Mouse (Mus musculus) embryonic facial prominence, embryonic 12.5 days (tissue): ENCODE measurements around the gene Dolk. TPM values are rescaled to one million over a fixed set of nuclear protein-coding genes. Genes with fewer than 3 reads are reported as not detected.
A peak's percentile ranks its signal among the peaks of the same experiment; 100 is the strongest.

Source experiments
- ATAC-seq: fragments of 200-750 bp; cut with Nextera tagmentation; 2 replicates; pipeline ENCODE4 v1.8.0; 2017; ENCODE audit not compliant: insufficient number of reproducible peaks, insufficient read depth, low FRiP score, low TSS enrichment
- H3K27ac ChIP-seq: fragments of 300-500 bp; sonication (generic); 2 replicates; pipeline ENCODE4 v1.5.1; 2016; ENCODE audit warnings: mild to moderate bottlenecking
- H3K27me3 ChIP-seq: fragments of 300-500 bp; sonication (generic); 2 replicates; pipeline ENCODE4 v1.6.1; 2016; ENCODE audit warnings: mild to moderate bottlenecking, moderate library complexity
- H3K36me3 ChIP-seq: fragments of 300-500 bp; sonication (generic); 2 replicates; pipeline ENCODE4 v1.6.1; 2016; ENCODE audit warnings: mild to moderate bottlenecking
- H3K4me1 ChIP-seq: fragments of 300-500 bp; sonication (generic); 2 replicates; pipeline ENCODE4 v1.6.1; 2016
- H3K4me2 ChIP-seq: fragments of 300-500 bp; sonication (generic); replicated peaks from 2 replicates; pipeline ENCODE4 v1.6.1; 2016; ENCODE audit warnings: mild to moderate bottlenecking, moderate library complexity
- H3K4me3 ChIP-seq: fragments of 300-500 bp; sonication (generic); 2 replicates; pipeline ENCODE4 v1.5.1; 2016; ENCODE audit warnings: mild to moderate bottlenecking
- H3K9ac ChIP-seq: fragments of 300-500 bp; sonication (generic); 2 replicates; pipeline ENCODE4 v1.6.1; 2016; ENCODE audit warnings: mild to moderate bottlenecking, moderate library complexity
- H3K9me3 ChIP-seq: fragments of 300-500 bp; sonication (generic); 2 replicates; pipeline ENCODE4 v1.6.1; 2016; ENCODE audit warnings: mild to moderate bottlenecking, moderate library complexity
- WGBS: fragments of 180-500 bp; shearing (Covaris S2); methylation state at CpG from one replicate; pipeline ENCODE4 v1.1.7; 2016; 5-methylcytosine and 5-hydroxymethylcytosine counted together
- polyA plus RNA-seq: library from polyadenylated mRNA; unstranded; fragments of >200 nt; fragmentation: Nextera tagmentation; extraction: Ambion mirVana; gene quantifications from 2 replicates; pipeline ENCODE4 v1.2.1, GENCODE M21; 2016

Dolk gene
- polyA plus RNA-seq, 1 experiment from 2014 or later, result 29.6 TPM

DNA sequence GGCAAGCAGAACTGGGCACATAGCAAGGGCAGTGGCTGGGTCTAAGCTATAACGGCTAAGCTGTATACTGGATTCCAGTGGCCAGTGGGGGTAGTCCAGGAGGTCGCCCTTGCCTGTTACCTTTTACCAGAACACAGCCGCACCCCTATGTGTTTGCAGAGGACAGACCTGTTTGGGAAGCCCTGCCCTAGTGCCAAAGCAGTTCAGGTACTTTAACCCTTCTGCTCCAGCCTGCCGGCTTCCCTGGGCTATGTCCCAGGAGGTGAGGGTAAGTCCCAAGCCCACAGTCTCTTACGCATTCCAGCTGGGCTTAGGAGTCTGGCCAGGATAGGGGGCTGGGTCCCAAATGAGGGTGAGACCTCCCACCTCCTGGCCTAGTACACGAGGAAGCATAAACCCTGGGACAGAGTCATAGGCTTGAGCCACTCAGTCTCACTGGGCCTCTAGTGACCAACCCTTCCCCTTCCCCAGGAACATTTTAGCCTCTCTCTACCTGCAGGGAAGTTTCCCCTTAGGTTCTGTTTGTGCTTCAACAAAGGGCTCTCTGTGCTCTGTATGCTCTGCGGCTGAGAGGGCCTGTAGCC lies 41.4 kb downstream of the Dolk start:
- H3K4me2 ChIP-seq, result no peak overlapping the region
- H3K4me3 ChIP-seq, result no peak overlapping the region
- H3K4me1 ChIP-seq, result peaks cover 15% of the 10 kb centered on the region
- WGBS, result 59% methylated on average over 7 of the region's 7 CpGs
- no peak for ATAC-seq
- H3K27me3 ChIP-seq, result no peaks in the 10 kb centered on the region
- H3K27ac ChIP-seq, result no peak overlapping the region
- peaks cover 58% of the 10 kb centered on the region for H3K36me3 ChIP-seq
- no peaks in the 10 kb centered on the region for H3K9me3 ChIP-seq
- no peak overlapping the region for H3K9ac ChIP-seq

DNA sequence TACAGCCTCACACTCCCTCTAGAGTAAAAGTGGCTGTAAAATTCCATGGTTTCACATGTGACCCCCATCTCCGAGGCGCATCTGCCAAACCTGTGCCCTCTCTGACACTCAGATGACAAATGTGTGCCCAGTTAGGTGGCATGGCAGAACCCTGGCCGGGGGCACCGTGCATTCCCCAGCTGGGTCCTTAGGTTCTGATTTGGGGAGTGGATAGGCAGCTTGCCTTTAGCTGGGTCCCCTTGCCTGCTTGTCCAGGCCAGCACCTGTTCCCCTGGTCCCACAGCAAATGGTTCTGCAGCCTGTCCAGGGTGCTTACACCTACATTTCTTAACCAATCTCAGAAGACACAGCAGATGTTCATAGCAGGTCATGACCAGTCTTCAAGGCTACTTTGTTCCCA lies 42.7 kb downstream of the Dolk start:
- no peak overlapping the region for H3K4me2 ChIP-seq
- no peak overlapping the region for H3K4me3 ChIP-seq
- H3K4me1 ChIP-seq, result peaks cover 25% of the 10 kb centered on the region
- no peaks in the 10 kb centered on the region for H3K9me3 ChIP-seq
- 89% methylated on average over 4 of the region's 4 CpGs for WGBS
- peaks cover 45% of the 10 kb centered on the region for H3K36me3 ChIP-seq
- H3K27ac ChIP-seq, result no peak overlapping the region
- ATAC-seq, result no peak
- no peak overlapping the region; the same call in 1 of the 2 replicates for H3K9ac ChIP-seq
- no peaks in the 10 kb centered on the region for H3K27me3 ChIP-seq

DNA sequence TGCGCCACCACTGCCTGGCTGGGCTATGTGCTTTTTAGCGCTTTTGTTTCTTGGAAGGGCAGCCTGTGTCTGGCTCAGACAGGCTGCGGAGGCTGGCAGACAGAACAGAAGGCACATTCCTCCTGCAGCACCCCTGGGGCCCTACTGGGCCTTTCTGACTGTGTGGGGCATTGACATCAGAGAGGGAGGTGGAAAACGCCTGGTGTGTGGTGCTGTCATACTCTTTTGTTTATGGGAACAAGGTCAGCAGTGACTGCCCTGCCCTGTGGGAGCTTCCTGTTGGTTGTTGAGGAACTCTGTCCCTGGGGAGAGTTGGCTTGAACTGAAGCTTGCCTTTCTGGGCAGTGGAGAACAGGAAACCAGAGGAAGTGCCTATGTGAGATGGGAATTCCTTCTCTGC lies 43.6 kb downstream of the Dolk start:
- Histone ChIP-seq H3K27ac (no peak overlapping the region), H3K9me3 (no peaks in the 10 kb centered on the region), H3K36me3 (peaks cover 39% of the 10 kb centered on the region), H3K9ac (no peak overlapping the region), H3K4me2 (no peak overlapping the region), H3K4me3 (no peak overlapping the region), H3K4me1 (peaks cover 27% of the 10 kb centered on the region), H3K27me3 (no peaks in the 10 kb centered on the region)
- 42% methylated on average over 4 of the region's 4 CpGs for WGBS
- no peak for ATAC-seq

DNA sequence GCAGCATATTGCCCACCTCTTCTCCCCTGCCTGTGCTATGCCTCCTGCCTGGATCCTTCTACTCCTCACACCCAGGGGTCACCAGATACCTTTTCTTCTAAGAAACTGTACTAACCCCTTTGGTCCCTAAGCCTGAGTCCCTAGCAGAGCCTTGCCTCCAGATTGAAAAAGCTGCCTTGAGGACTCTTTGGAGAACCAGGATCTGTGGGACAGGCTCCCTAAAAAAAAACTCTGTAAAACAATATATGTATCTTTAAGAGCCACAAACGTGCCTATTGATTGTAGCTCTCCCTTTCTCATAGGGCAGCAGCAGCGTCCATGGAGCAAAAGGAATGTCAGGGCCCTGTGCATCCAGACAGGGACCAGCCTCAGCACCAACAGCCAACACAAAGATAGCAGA lies 45.9 kb downstream of the Dolk start, which contains the start of gene Gm28035:
Gm28035 (plus strand) TSS at position 301 of the 400 bp plus-strand sequence.
- Histone ChIP-seq H3K9me3 (no peaks in the 10 kb centered on the region), H3K4me2 (peak within 1 kb of the TSS; percentile 85; the same call in 1 of the 2 replicates), H3K27ac (no peak within 1 kb of the TSS), H3K9ac (peak within 1 kb of the TSS; percentile 87; the same call in 1 of the 2 replicates), H3K4me1 (peaks cover 23% of the 10 kb centered on the region), H3K36me3 (peaks cover 37% of the 10 kb centered on the region), H3K4me3 (no peak within 1 kb of the TSS), H3K27me3 (no peaks in the 10 kb centered on the region)
- WGBS, result 75% methylated on average over 2 of the region's 2 CpGs
- ATAC-seq, result no peak

DNA sequence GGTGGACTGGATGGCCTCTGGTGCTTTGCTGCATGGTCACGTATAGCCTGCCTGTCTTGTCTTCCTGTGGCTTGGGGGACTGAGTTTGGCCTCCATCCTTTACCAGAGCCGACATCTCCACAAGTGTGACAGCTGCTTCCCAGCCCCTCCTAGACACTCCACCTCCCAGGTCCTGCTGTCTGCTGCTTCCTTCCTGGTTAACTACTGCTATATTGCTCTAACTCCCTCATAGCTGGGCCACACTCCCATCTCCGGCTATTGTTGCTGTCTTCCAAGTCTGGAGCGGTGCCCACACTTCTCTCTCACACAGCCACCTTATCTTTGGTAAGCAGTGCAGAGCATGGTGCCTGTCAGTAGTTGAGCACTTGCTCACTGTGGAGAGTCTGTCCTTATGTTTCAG lies 46.4 kb downstream of the Dolk start:
- Histone ChIP-seq H3K9me3 (no peaks in the 10 kb centered on the region), H3K4me3 (no peak overlapping the region), H3K36me3 (peaks cover 37% of the 10 kb centered on the region), H3K27ac (no peak overlapping the region), H3K9ac (0 out of 2 replicates have a peak overlapping the region, but pooled peaks have one; percentile 22), H3K4me2 (no peak overlapping the region; the same call in 1 of the 2 replicates), H3K27me3 (no peaks in the 10 kb centered on the region), H3K4me1 (peaks cover 23% of the 10 kb centered on the region)
- 80% methylated on average over 4 of the region's 4 CpGs for WGBS
- ATAC-seq, result no peak

DNA sequence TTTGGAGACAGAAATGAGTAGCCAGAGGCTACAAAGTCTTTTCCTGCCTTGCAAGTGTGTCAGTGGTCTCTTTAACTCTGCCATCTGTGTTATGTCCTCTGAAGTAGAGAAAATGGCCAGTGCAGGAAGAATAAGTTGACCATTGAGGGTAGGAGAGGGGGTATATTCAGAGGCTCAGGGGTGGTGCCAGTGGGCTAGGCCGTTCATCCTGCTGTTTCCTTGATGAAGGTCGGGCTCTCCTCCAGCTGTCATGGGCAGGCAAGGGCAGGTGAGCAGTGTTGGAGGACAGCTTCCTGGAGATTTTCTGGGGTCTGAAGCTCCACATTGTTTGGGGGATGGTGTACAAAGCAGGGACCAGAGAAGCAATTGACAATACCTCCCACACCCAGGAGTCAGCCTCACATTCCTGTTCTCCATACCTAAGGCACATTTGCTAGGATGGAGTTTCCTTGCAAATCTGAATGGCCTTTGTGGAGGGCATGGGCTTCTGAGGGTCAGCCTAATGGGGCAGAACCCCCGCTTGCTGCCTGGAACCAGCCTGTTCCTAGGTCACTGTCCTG lies 47.1 kb downstream of the Dolk start:
- H3K4me3 ChIP-seq, result peak overlapping the region; percentile 81
- peaks cover 23% of the 10 kb centered on the region for H3K4me1 ChIP-seq
- H3K27me3 ChIP-seq, result no peaks in the 10 kb centered on the region
- peak overlapping the region; percentile 85 for H3K4me2 ChIP-seq
- ATAC-seq, result no peak
- WGBS, result 72% methylated on average over 3 of the region's 3 CpGs
- H3K27ac ChIP-seq, result no peak overlapping the region; the same call in 1 of the 2 replicates
- H3K9me3 ChIP-seq, result no peaks in the 10 kb centered on the region
- peak overlapping the region; percentile 87 for H3K9ac ChIP-seq
- peaks cover 34% of the 10 kb centered on the region for H3K36me3 ChIP-seq

DNA sequence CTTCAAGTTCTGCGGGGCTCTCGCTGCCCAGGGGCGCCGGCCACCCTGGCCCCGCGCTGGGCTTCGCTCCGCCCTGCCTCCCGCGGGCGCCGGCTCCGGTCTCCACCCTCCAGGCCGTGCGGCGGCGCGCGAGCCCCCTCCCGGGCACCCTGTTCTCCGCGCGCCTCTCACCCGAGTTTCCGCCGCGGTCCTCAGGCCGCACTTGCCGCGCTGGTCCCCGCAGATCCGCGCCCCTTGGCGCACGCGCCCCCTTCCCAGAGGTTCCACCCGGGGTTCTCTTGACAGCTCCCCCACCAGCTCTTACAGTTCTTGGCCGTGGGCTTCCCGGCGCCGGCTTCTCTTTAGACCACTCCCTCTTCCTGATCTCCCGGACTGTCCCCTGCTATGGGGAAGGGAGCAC lies 48.3 kb downstream of the Dolk start:
- ATAC-seq, result peak; percentile 81

DNA sequence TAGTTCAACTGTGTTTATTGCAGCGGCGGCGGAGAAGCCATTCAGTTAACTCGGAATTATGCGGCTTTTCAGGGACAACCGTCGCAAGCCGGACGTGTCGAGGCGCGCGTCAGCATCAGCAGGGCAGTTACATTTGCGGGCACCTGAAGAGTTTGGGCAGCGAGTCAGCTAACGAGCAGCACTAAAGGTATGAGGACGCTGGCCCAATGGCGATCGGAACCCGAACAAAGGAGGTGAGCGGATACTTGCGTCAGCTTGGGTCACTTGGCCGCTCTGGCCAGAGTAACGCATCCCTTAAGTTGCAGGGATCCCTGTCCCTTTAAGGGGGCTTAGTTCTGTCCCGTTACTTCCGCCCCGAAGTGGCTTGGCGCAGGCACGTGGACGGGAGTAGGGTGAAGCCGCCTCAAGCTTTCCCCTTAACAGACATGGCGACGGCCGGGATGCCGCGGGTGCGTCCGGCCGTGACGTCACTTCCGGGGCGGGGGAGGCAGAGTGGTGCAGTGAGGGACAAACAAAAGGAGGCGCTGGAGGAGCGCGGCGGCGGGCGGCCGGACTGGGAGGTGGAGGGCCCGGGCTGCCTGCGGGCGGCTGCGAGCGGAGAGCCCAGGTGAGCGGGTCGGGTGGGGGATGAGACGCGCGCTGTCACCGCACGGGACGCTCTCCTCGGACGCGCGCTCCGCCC lies 48.8 kb downstream of the Dolk start, which contains the start of gene Lrrc8a:
Lrrc8a (plus strand) TSS at position 517 of the 682 bp plus-strand sequence.
- peak within 1 kb of the TSS; percentile 81 for H3K4me3 ChIP-seq
- peak within 1 kb of the TSS; percentile 85 for H3K4me2 ChIP-seq
- peak; percentile 98 for ATAC-seq
- H3K27me3 ChIP-seq, result no peaks in the 10 kb centered on the region
- H3K9ac ChIP-seq, result peak within 1 kb of the TSS; percentile 87
- no peaks in the 10 kb centered on the region for H3K9me3 ChIP-seq
- peaks cover 16% of the 10 kb centered on the region for H3K4me1 ChIP-seq
- peaks cover 21% of the 10 kb centered on the region for H3K36me3 ChIP-seq
- WGBS, result under 1% methylated on average over 54 of the region's 67 CpGs
- peak within 1 kb of the TSS; percentile 93 for H3K27ac ChIP-seq

More for the DNA sequence above, 48.3 kb downstream of the Dolk start:
- Histone ChIP-seq H3K4me2 (peak overlapping the region; percentile 85), H3K27me3 (no peaks in the 10 kb centered on the region), H3K9ac (peak overlapping the region; percentile 87), H3K9me3 (no peaks in the 10 kb centered on the region), H3K4me3 (peak overlapping the region; percentile 81), H3K27ac (peak overlapping the region; percentile 93), H3K36me3 (peaks cover 26% of the 10 kb centered on the region), H3K4me1 (peaks cover 20% of the 10 kb centered on the region)
- WGBS, result under 1% methylated on average over 34 of the region's 42 CpGs

DNA sequence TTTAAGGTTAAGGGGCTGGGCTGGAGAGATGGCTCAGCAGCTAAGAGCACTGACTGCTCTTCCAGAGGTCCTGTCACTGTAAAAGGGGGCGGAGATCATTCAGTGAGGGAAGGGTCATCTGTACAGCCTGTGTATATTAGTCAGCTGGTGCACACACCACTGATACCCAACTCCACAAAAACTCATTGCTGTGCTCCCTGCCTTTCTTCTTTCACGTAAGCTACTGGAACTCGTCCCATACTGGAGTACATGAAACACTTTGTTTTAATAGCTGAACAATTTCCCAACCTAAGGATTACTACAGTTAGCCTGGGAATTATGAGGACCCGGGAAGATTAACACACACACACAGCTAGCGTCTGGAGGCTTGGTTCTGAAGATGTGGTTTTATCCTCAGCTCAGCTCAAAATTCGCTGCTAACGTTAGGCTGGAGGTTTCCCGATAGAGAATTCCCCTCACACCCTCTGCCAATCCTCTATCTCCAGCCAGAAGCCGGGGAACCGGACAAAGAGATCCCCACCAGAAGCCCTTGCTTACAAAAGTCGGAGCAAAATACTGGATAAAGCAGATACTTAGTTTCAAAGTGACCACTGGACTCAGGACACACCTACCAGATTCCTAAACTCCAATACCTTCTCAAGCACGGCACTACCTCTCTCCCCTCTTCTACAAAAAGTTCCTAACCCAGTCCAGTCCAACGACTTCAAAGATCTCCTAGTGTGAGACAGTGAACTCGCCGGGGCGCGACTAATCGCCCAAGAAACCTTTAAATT lies 49.5 kb downstream of the Dolk start:
- ATAC-seq, result no peak
- Histone ChIP-seq H3K27ac (peak overlapping the region; percentile 93), H3K9me3 (no peaks in the 10 kb centered on the region)

DNA sequence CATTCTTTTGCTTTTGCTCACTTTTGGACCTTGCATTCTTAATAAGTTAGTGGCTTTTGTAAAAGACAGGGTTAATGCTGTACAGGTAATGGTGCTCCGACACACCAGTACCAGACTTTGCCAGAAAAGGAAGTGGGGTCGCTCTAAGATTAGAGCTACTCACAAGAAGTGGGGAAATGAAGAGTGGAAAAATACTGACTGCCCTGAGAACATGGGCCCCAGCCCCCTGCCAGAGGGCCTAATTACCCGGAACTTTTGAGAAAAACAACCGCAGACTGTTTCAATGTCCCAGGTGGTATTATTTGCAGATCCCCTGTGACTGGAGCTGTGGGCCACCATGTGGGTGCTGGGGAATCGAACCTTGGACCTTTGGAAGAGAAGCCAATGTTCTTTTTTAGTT lies 50.5 kb downstream of the Dolk start:
- Histone ChIP-seq H3K9ac (no peak overlapping the region), H3K27me3 (no peaks in the 10 kb centered on the region), H3K27ac (no peak overlapping the region), H3K4me1 (peaks cover 15% of the 10 kb centered on the region), H3K36me3 (peaks cover 9% of the 10 kb centered on the region), H3K9me3 (no peaks in the 10 kb centered on the region), H3K4me3 (no peak overlapping the region), H3K4me2 (no peak overlapping the region)
- no peak for ATAC-seq
- 71% methylated on average over 5 of the region's 5 CpGs for WGBS

More for the DNA sequence above, 49.5 kb downstream of the Dolk start:
- 4% methylated on average over 18 of the region's 18 CpGs for WGBS
- Histone ChIP-seq H3K4me3 (peak overlapping the region; percentile 81), H3K36me3 (peaks cover 19% of the 10 kb centered on the region), H3K9ac (peak overlapping the region; percentile 87), H3K4me2 (peak overlapping the region; percentile 85), H3K27me3 (no peaks in the 10 kb centered on the region), H3K4me1 (peaks cover 15% of the 10 kb centered on the region)
